Mouse (Mus musculus) spleen, adult 2 months (tissue): ENCODE results near the gene Ifna4.
"Not testable (repeated sequence)": the region's sequence is repeated elsewhere in the genome, so short reads cannot be mapped to it uniquely, and the experiment has no call there.

Experiments
- CTCF ChIP-seq: fragments of 200-500 bp; IDR thresholded peaks from 2 replicates; pipeline ENCODE4 v1.5.1; 2011; ENCODE audit warnings: mild to moderate bottlenecking, inconsistent platforms; ENCODE audit not compliant: insufficient read depth, insufficient read length, insufficient replicate concordance; ENCODE audit errors: extremely low read depth
- POLR2A ChIP-seq: fragments of 200-500 bp; IDR thresholded peaks from 2 replicates; pipeline ENCODE4 v1.6.1; 2011; ENCODE audit warnings: low read depth, low read length, inconsistent platforms

DNA sequence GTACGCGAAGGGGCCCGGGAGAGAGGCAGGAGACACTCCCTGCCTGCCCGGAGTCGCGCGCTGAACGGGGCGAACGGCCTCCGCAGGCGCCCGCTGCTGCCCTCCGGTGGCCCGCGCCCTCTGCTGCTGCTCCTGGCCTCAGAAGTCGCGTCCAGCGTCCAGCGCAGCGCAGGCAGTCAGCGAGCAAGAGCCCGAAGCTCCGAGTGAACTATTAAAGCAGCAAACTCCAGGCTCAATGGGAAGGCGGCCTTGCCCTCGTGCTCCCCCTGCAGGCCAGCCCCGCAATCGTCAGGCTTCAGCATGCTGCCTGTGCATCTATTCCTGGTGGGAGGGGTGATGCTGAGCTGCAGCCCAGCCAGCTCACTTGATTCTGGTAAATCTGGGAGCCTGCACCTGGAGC lies 44.6 kb upstream of the Ifna4 start, which contains the start of gene Gm13279:
- not testable (repeated sequence) for TF ChIP-seq POLR2A, CTCF
